ENCODE assay signal across 12 mouse cellular contexts in the genomic region with DNA sequence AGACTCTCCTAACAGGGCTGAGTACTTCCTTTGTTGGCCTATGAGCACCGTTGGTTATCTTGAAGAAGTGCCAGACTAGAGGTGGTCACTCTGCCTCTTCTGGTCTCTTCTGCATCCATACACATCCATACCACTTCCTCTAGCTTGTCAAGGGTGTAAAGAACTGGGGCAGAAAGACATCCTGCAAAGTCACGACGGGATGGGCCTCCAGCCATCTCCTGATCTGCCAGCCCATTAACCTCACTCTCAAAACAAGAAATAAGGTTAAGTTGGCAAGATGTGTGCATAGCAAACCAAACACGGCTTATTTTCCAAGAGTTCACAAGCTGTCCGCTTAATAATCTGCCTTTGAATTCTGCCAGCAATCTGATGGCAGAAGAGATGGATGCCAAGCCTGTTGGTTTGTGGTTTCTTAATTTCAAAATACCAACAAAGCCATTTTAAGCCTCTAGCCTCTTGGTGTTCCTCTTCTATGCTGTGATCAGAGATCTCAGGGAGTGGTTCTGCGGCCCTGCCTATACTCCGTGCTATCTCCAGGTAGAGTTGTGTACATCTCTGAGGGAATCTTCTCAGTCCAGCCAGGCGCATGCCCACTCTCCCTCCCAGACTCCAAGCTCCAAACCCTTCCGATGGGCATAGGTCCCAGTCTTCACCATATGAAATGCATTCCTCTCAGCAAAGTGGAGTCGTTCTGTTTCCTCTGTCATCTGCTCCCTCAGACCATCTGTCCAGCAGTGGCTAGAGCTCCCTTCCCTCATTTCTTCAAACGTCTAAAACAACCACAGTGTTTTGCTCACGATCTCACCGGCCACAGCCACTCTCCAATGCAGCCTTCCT. TPM values are rescaled to one million over a fixed set of nuclear protein-coding genes. Genes with fewer than 3 reads are reported as not detected.
DNase-seq lines count a peak whose midpoint lies in the region; ATAC-seq lines count a peak whose summit lies in the region.
"Had no signal": no experiment of that assay in that cellular context is flagged by ENCODE, and none has a peak within 500 bp of the region (broad histone marks: within the 10 kb centered on the region; RNA-seq: fewer than 3 reads in every experiment).

No protein-coding gene starts in this region.

- DNase-seq in layer of hippocampus, adult 11-12 months (ENCODE audit: low spot score): peak; percentile 26
- DNase-seq in layer of hippocampus, adult 9-10 months (ENCODE audit: low spot score): no peak
- DNase-seq in brain, adult 2 months (ENCODE audit: low read depth, low spot score): peak; percentile 96
- peak; percentile 84 for DNase-seq in cerebellum, adult 11-12 months
- no peak for DNase-seq in urinary bladder, adult 2 months (ENCODE audit: low spot score)
- no peak for DNase-seq in thymus, postnatal 25 days
- DNase-seq: heart, adult 18-20 months; heart, postnatal 10 days; lung, postnatal 4 days; midbrain, embryonic 14.5 days had no signal

- ATAC-seq in common myeloid progenitor, adult 5-6 weeks (replicated peaks; ENCODE audit: low read depth, poor library complexity, severe bottlenecking): peak; percentile 67
- ATAC-seq: activated CD4-positive, CD25-positive, alpha-beta regulatory T cell, adult 4 months had no signal

RNA-seq across cellular contexts. Expression of gene Ddx20, which starts 33.6 kb away (rescaled TPM):
- 42.8 and 61.7 TPM in 2 replicates for total RNA-seq in common myeloid progenitor, adult 5-6 weeks (2017)
- polyA plus RNA-seq in urinary bladder, adult 2 months (2012; rRNA removed): 10.4 and 10.8 TPM in 2 replicates

RNA-seq across cellular contexts. Expression of gene Inka2, which starts 50.6 kb away (rescaled TPM):
- 0.55 TPM in 1 of 2 replicates, not detected in the other for total RNA-seq in common myeloid progenitor, adult 5-6 weeks (2017)
- 19.8 and 27.1 TPM in 2 replicates for polyA plus RNA-seq in urinary bladder, adult 2 months (2012; rRNA removed)

Comparison
In these comparisons a context has a peak if more than half of its experiments do, and no peak if none do; other contexts are left out.
1. DNase-seq: peak in layer of hippocampus, adult 11-12 months (single experiment), brain, adult 2 months (single experiment) and cerebellum, adult 11-12 months (single experiment); none in layer of hippocampus, adult 9-10 months (single experiment), urinary bladder, adult 2 months (single experiment) and thymus, postnatal 25 days (single experiment).